Mouse (Mus musculus): ENCODE measurements around the gene Ptpn3.

GRCm38 (mm10) chr4:57143026-57143937, 158.4 kb downstream of the Ptpn3 start, which contains the start of gene Epb41l4b:
- TF ChIP-seq CTCF (conservative IDR thresholded peaks at IDR 0.05; ENCODE audit: low read length) (peak; percentile 20; the same call in 1 of the 2 replicates), NANOG (IDR thresholded peaks at IDR 0.05; ENCODE audit: borderline replicate concordance, low read length) (no peak), POU5F1 (IDR thresholded peaks at IDR 0.05; ENCODE audit: borderline replicate concordance, low read length) (no peak)

Measured in E14TG2a.4 (cell line).